Mouse (Mus musculus): Measurements from ENCODE around the gene Mrpl42. TPM values are rescaled to one million over a fixed set of nuclear protein-coding genes. Genes with fewer than 3 reads are reported as not detected.

Gene Mrpl42
- polyA plus RNA-seq, 1 experiment from 2014 or later, result 240 TPM

- H3K9ac ChIP-seq (ENCODE audit: low read depth, low read length), result no peak overlapping the region
- H3K27ac ChIP-seq (ENCODE audit: low read length), result no peak overlapping the region
- no peaks in the 10 kb centered on the region for H3K27me3 ChIP-seq (ENCODE audit: control insufficient read depth, insufficient read depth, low read depth, low read length)
- 0 out of 2 replicates have a peak, but pooled peaks cover 2% of the 10 kb centered on the region for H3K4me1 ChIP-seq (ENCODE audit: control insufficient read depth, insufficient read depth, low read length)
- 95% methylated on average over 5 of the region's 5 CpGs for WGBS
- H3K4me3 ChIP-seq (ENCODE audit: low read depth, low read length), result no peak overlapping the region
- no peaks in the 10 kb centered on the region for H3K36me3 ChIP-seq (ENCODE audit: control insufficient read depth, insufficient read depth, low read length)
- no peaks in the 10 kb centered on the region for H3K9me3 ChIP-seq (replicated peaks; ENCODE audit: control insufficient read depth, low read length, poor library complexity, severe bottlenecking)
- H3K4me2 ChIP-seq (ENCODE audit: low read length), result no peak overlapping the region
- ATAC-seq, result no peak
These were observed 24.1 kb upstream of the Mrpl42 start for GRCm38 (mm10) chr10:95525871-95526270.

- Histone ChIP-seq H3K4me1 (ENCODE audit: control insufficient read depth, insufficient read depth, low read length) (no peaks in the 10 kb centered on the region), H3K4me3 (ENCODE audit: low read depth, low read length) (no peak overlapping the region), H3K9ac (ENCODE audit: low read depth, low read length) (no peak overlapping the region), H3K27me3 (ENCODE audit: control insufficient read depth, insufficient read depth, low read depth, low read length) (no peaks in the 10 kb centered on the region), H3K9me3 (replicated peaks; ENCODE audit: control insufficient read depth, low read length, poor library complexity, severe bottlenecking) (no peaks in the 10 kb centered on the region), H3K27ac (ENCODE audit: low read length) (no peak overlapping the region), H3K4me2 (ENCODE audit: low read length) (no peak overlapping the region), H3K36me3 (ENCODE audit: control insufficient read depth, insufficient read depth, low read length) (no peaks in the 10 kb centered on the region)
- ATAC-seq, result no peak
- 85% methylated on average over 6 of the region's 6 CpGs for WGBS
These were observed 23.4 kb upstream of the Mrpl42 start for GRCm38 (mm10) chr10:95525037-95525675.

GRCm38 (mm10) chr10:95517656-95518055 lies 15.9 kb upstream of the Mrpl42 start:
- no peak for ATAC-seq
- H3K27me3 ChIP-seq (ENCODE audit: control insufficient read depth, insufficient read depth, low read depth, low read length), result no peaks in the 10 kb centered on the region
- 96% methylated on average over 6 of the region's 6 CpGs for WGBS
- H3K36me3 ChIP-seq (ENCODE audit: control insufficient read depth, insufficient read depth, low read length), result no peaks in the 10 kb centered on the region
- no peak overlapping the region for H3K4me3 ChIP-seq (ENCODE audit: low read depth, low read length)
- no peak overlapping the region for H3K27ac ChIP-seq (ENCODE audit: low read length)
- no peak overlapping the region for H3K4me2 ChIP-seq (ENCODE audit: low read length)
- peaks cover 20% of the 10 kb centered on the region for H3K4me1 ChIP-seq (ENCODE audit: control insufficient read depth, insufficient read depth, low read length)
- no peak overlapping the region for H3K9ac ChIP-seq (ENCODE audit: low read depth, low read length)
- H3K9me3 ChIP-seq (replicated peaks; ENCODE audit: control insufficient read depth, low read length, poor library complexity, severe bottlenecking), result no peaks in the 10 kb centered on the region

GRCm38 (mm10) chr10:95515293-95515931 lies 13.7 kb upstream of the Mrpl42 start:
- Histone ChIP-seq H3K27me3 (ENCODE audit: control insufficient read depth, insufficient read depth, low read depth, low read length) (no peaks in the 10 kb centered on the region), H3K4me1 (ENCODE audit: control insufficient read depth, insufficient read depth, low read length) (peaks cover 20% of the 10 kb centered on the region), H3K9me3 (replicated peaks; ENCODE audit: control insufficient read depth, low read length, poor library complexity, severe bottlenecking) (no peaks in the 10 kb centered on the region), H3K27ac (ENCODE audit: low read length) (peak overlapping the region; percentile 95), H3K36me3 (ENCODE audit: control insufficient read depth, insufficient read depth, low read length) (no peaks in the 10 kb centered on the region), H3K9ac (ENCODE audit: low read depth, low read length) (peak overlapping the region; percentile 94), H3K4me3 (ENCODE audit: low read depth, low read length) (peak overlapping the region; percentile 95), H3K4me2 (ENCODE audit: low read length) (peak overlapping the region; percentile 70)
- WGBS, result 0% methylated on average over 58 of the region's 80 CpGs
- peak; percentile 72 for ATAC-seq

- peak within 1 kb of the TSS; percentile 70 for H3K4me2 ChIP-seq (ENCODE audit: low read length)
- peak within 1 kb of the TSS; percentile 95 for H3K4me3 ChIP-seq (ENCODE audit: low read depth, low read length)
- peaks cover 20% of the 10 kb centered on the region for H3K4me1 ChIP-seq (ENCODE audit: control insufficient read depth, insufficient read depth, low read length)
- H3K9ac ChIP-seq (ENCODE audit: low read depth, low read length), result peak within 1 kb of the TSS; percentile 94
- H3K27ac ChIP-seq (ENCODE audit: low read length), result peak within 1 kb of the TSS; percentile 95
- under 1% methylated on average over 55 of the region's 81 CpGs for WGBS
- H3K27me3 ChIP-seq (ENCODE audit: control insufficient read depth, insufficient read depth, low read depth, low read length), result no peaks in the 10 kb centered on the region
- H3K36me3 ChIP-seq (ENCODE audit: control insufficient read depth, insufficient read depth, low read length), result no peaks in the 10 kb centered on the region
- ATAC-seq, result peak; percentile 97
- no peaks in the 10 kb centered on the region for H3K9me3 ChIP-seq (replicated peaks; ENCODE audit: control insufficient read depth, low read length, poor library complexity, severe bottlenecking)
These were observed 13.0 kb upstream of the Mrpl42 start, which contains the start of gene Ube2n for GRCm38 (mm10) chr10:95514656-95515292. Gene Ube2n (plus strand): TSS chr10:95515145.

GRCm38 (mm10) chr10:95513768-95514556 lies 12.2 kb upstream of the Mrpl42 start:
- Histone ChIP-seq H3K4me3 (ENCODE audit: low read depth, low read length) (peak overlapping the region; percentile 95), H3K9ac (ENCODE audit: low read depth, low read length) (peak overlapping the region; percentile 94), H3K9me3 (replicated peaks; ENCODE audit: control insufficient read depth, low read length, poor library complexity, severe bottlenecking) (no peaks in the 10 kb centered on the region), H3K27me3 (ENCODE audit: control insufficient read depth, insufficient read depth, low read depth, low read length) (no peaks in the 10 kb centered on the region), H3K27ac (ENCODE audit: low read length) (peak overlapping the region; percentile 95), H3K36me3 (ENCODE audit: control insufficient read depth, insufficient read depth, low read length) (no peaks in the 10 kb centered on the region), H3K4me2 (ENCODE audit: low read length) (peak overlapping the region; percentile 66), H3K4me1 (ENCODE audit: control insufficient read depth, insufficient read depth, low read length) (peaks cover 20% of the 10 kb centered on the region)
- WGBS, result 31% methylated on average over 15 of the region's 15 CpGs
- ATAC-seq, result peak; percentile 22

- peaks cover 17% of the 10 kb centered on the region for H3K4me1 ChIP-seq (ENCODE audit: control insufficient read depth, insufficient read depth, low read length)
- H3K9ac ChIP-seq (ENCODE audit: low read depth, low read length), result no peak overlapping the region
- no peak overlapping the region for H3K27ac ChIP-seq (ENCODE audit: low read length)
- no peak for ATAC-seq
- WGBS, result 88% methylated on average over 8 of the region's 8 CpGs
- no peaks in the 10 kb centered on the region for H3K9me3 ChIP-seq (replicated peaks; ENCODE audit: control insufficient read depth, low read length, poor library complexity, severe bottlenecking)
- no peaks in the 10 kb centered on the region for H3K36me3 ChIP-seq (ENCODE audit: control insufficient read depth, insufficient read depth, low read length)
- H3K4me3 ChIP-seq (ENCODE audit: low read depth, low read length), result no peak overlapping the region
- H3K4me2 ChIP-seq (ENCODE audit: low read length), result no peak overlapping the region
- no peaks in the 10 kb centered on the region for H3K27me3 ChIP-seq (ENCODE audit: control insufficient read depth, insufficient read depth, low read depth, low read length)
These were observed 10.9 kb upstream of the Mrpl42 start for GRCm38 (mm10) chr10:95512635-95513034.

GRCm38 (mm10) chr10:95509263-95509662 lies 7.5 kb upstream of the Mrpl42 start:
- Histone ChIP-seq H3K27ac (ENCODE audit: low read length) (no peak overlapping the region), H3K27me3 (ENCODE audit: control insufficient read depth, insufficient read depth, low read depth, low read length) (no peaks in the 10 kb centered on the region), H3K4me1 (ENCODE audit: control insufficient read depth, insufficient read depth, low read length) (0 out of 2 replicates have a peak, but pooled peaks cover 4% of the 10 kb centered on the region), H3K36me3 (ENCODE audit: control insufficient read depth, insufficient read depth, low read length) (no peaks in the 10 kb centered on the region), H3K4me2 (ENCODE audit: low read length) (no peak overlapping the region), H3K9ac (ENCODE audit: low read depth, low read length) (no peak overlapping the region), H3K9me3 (replicated peaks; ENCODE audit: control insufficient read depth, low read length, poor library complexity, severe bottlenecking) (no peaks in the 10 kb centered on the region), H3K4me3 (ENCODE audit: low read depth, low read length) (no peak overlapping the region)
- 72% methylated on average over 3 of the region's 3 CpGs for WGBS
- no peak for ATAC-seq
